Mouse (Mus musculus): Measurements from ENCODE around the gene Smim26.
A peak's percentile ranks its signal among the peaks of the same experiment; 100 is the strongest.

Smim26 gene

DNA sequence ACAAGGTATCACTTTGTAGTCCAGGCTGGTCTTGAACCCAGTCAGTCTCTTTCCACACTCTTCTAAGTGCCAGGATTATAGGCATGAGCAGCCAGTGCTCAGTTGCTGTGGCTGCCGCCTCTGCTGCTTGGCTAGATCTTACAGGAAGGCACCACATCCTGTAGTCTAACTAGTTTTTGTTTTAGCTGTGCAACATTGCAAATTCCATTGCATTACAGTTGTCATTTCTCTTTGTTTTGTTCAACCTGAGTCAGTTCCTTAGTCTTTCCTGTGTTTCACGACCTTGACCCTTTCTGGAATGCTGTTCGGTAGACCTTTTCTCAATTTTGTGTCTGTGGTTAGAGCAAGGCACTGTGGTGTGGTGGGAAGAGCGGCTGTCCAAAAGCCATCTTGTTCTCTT, 43.4 kb downstream of the Smim26 start:
- no peak for DNase-seq (ENCODE audit: low spot score)

- DNase-seq (ENCODE audit: low spot score), result no peak
Measured at GRCm38 (mm10) chr2:144637671-144638395, 44.0 kb downstream of the Smim26 start.

- DNase-seq (ENCODE audit: low spot score), result peak; percentile 51
Measured at GRCm38 (mm10) chr2:144638719-144639118, 44.9 kb downstream of the Smim26 start.

DNA sequence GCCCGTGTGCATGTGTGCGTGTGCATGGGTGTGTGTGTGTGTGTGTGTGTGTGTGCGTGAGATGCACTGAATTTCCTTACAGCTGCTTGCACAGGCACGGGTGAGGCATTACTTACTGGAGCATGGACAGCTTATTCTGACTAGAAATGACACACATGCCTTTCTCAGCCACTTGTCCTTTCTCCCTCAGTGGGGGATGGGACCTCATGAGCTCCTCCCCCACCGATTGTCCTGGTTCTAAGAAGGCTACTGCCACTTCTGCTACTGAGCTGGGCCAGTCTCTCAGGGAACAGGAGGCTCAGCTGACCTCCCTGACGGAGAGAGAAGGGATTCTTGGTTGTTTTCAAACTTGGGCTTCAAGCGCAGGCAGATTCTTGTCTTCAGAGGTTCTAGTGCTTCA, 46.2 kb downstream of the Smim26 start:
- DNase-seq (ENCODE audit: low spot score), result peak; percentile 75

DNA sequence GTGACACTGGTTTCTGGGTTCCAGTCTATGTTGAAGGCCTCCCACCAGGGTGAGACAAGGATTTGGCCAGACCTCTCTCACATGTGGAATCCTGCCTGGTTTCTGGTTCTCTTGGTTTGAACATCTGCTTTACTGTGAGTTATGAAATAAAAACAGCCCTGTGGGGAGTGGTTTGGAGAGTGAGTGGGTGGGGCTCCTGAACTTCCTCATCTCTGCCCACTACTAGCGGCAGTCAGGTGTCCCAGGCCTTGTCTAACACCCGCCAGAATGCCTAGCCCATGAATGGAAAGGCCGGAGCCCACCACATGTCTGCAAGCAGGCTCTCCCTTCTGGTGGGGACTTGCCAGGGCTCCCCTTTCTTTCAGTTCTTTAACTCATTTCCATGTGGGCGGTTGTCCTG, 48.1 kb downstream of the Smim26 start:
- no peak for DNase-seq (ENCODE audit: low spot score)
